Mouse (Mus musculus): Measurements from ENCODE around the gene Rassf1. TPM values are rescaled to one million over a fixed set of nuclear protein-coding genes. Genes with fewer than 3 reads are reported as not detected.

Gene Rassf1
- polyA plus RNA-seq, 1 experiment from 2014 or later, result 45.4 TPM

DNA sequence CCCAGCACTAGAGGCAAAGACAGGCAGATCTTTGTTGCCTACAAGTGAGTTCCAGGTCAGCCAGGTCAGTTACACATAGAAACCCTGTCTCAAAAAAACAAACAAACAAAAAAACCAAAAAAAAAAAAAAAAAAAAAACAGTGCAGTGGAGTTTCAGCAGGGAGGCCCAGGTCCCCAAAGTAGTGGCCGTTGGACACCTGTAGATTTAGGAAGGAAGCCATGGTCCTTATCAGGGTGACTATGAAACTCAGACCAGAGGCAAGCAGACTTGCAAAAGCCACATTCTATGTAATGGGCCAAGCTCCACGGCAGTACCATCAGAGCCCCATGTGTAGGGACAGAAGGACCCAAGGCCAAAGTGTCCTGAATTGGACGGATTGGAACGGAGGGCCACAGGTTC lies 30.2 kb downstream of the Rassf1 start:
- 77% methylated on average over 4 of the region's 4 CpGs for WGBS
- no peak overlapping the region for H3K9ac ChIP-seq (replicated peaks; ENCODE audit: low read depth, low read length)

GRCm38 (mm10) chr9:107582509-107583062 lies 31.2 kb downstream of the Rassf1 start:
- no peak for ATAC-seq
- Histone ChIP-seq H3K27me3 (replicated peaks; ENCODE audit: control insufficient read depth, insufficient read depth, low read length) (no peaks in the 10 kb centered on the region), H3K9ac (replicated peaks; ENCODE audit: low read depth, low read length) (no peak overlapping the region), H3K36me3 (ENCODE audit: control insufficient read depth, insufficient read depth) (no peaks in the 10 kb centered on the region), H3K4me2 (ENCODE audit: low read length) (no peak overlapping the region), H3K4me1 (replicated peaks; ENCODE audit: control insufficient read depth, insufficient read depth, low read length) (peaks cover 29% of the 10 kb centered on the region), H3K9me3 (ENCODE audit: control insufficient read depth, low read length) (no peaks in the 10 kb centered on the region), H3K27ac (ENCODE audit: low read length) (no peak overlapping the region), H3K4me3 (replicated peaks; ENCODE audit: low read length) (no peak overlapping the region)
- 88% methylated on average over 7 of the region's 7 CpGs for WGBS

More for the DNA sequence above, 30.2 kb downstream of the Rassf1 start:
- peak overlapping the region; percentile 99 for H3K4me2 ChIP-seq (ENCODE audit: low read length)
- no peaks in the 10 kb centered on the region for H3K27me3 ChIP-seq (replicated peaks; ENCODE audit: control insufficient read depth, insufficient read depth, low read length)
- H3K36me3 ChIP-seq (ENCODE audit: control insufficient read depth, insufficient read depth), result no peaks in the 10 kb centered on the region
- peak overlapping the region; percentile 74 for H3K4me3 ChIP-seq (replicated peaks; ENCODE audit: low read length)
- H3K9me3 ChIP-seq (ENCODE audit: control insufficient read depth, low read length), result no peaks in the 10 kb centered on the region
- ATAC-seq, result no peak
- H3K4me1 ChIP-seq (replicated peaks; ENCODE audit: control insufficient read depth, insufficient read depth, low read length), result peaks cover 29% of the 10 kb centered on the region
- H3K27ac ChIP-seq (ENCODE audit: low read length), result no peak overlapping the region

DNA sequence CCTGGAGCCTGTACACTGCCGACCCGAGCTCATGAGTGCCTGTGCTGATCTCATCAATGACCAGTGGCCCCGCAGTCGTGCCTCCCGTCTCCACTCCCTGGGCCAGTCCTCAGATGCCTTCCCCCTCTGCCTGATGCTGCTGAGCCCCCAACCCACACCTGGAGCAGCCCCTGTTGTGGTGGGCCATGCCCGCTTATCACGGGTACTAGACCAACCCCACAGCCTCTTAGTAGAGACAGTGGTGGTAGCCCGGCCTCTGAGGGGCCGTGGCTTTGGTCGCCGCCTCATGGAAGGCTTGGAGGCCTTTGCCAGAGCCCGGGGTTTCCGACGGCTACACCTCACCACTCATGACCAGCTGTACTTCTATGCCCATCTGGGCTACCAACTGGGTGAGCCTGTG lies 31.8 kb downstream of the Rassf1 start:
- H3K4me3 ChIP-seq (replicated peaks; ENCODE audit: low read length), result no peak overlapping the region
- ATAC-seq, result no peak
- H3K36me3 ChIP-seq (ENCODE audit: control insufficient read depth, insufficient read depth), result no peaks in the 10 kb centered on the region
- no peak overlapping the region for H3K27ac ChIP-seq (ENCODE audit: low read length)
- peaks cover 32% of the 10 kb centered on the region for H3K4me1 ChIP-seq (replicated peaks; ENCODE audit: control insufficient read depth, insufficient read depth, low read length)
- H3K9me3 ChIP-seq (ENCODE audit: control insufficient read depth, low read length), result no peaks in the 10 kb centered on the region
- no peaks in the 10 kb centered on the region for H3K27me3 ChIP-seq (replicated peaks; ENCODE audit: control insufficient read depth, insufficient read depth, low read length)
- no peak overlapping the region for H3K4me2 ChIP-seq (ENCODE audit: low read length)
- no peak overlapping the region for H3K9ac ChIP-seq (replicated peaks; ENCODE audit: low read depth, low read length)
- 89% methylated on average over 14 of the region's 14 CpGs for WGBS

DNA sequence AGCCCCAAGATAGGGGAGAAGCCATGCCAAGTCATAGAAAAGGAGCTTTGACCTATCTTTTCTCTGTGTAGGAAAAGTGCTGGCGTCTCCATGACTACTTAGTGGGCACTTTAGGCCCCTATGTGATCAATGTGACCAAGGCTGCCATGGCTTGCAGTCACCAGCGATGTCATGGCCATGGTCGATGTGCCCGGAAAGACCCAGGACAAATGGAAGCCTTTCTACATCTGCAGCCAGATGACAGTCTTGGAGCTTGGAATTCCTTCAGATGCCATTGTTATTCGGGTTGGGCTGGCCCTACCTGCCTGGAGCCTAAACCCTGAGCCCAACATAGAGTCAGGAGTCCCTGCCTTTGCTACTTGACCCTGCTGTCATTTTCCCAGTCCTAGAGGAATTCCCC lies 35.1 kb downstream of the Rassf1 start:
- no peaks in the 10 kb centered on the region for H3K27me3 ChIP-seq (replicated peaks; ENCODE audit: control insufficient read depth, insufficient read depth, low read length)
- no peak overlapping the region for H3K4me2 ChIP-seq (ENCODE audit: low read length)
- H3K4me3 ChIP-seq (replicated peaks; ENCODE audit: low read length), result no peak overlapping the region
- WGBS, result 90% methylated on average over 5 of the region's 5 CpGs
- H3K9me3 ChIP-seq (ENCODE audit: control insufficient read depth, low read length), result no peaks in the 10 kb centered on the region
- ATAC-seq, result no peak
- no peak overlapping the region for H3K27ac ChIP-seq (ENCODE audit: low read length)
- no peak overlapping the region for H3K9ac ChIP-seq (replicated peaks; ENCODE audit: low read depth, low read length)
- H3K36me3 ChIP-seq (ENCODE audit: control insufficient read depth, insufficient read depth), result no peaks in the 10 kb centered on the region; the same call in 1 of the 2 replicates
- H3K4me1 ChIP-seq (replicated peaks; ENCODE audit: control insufficient read depth, insufficient read depth, low read length), result peaks cover 17% of the 10 kb centered on the region

DNA sequence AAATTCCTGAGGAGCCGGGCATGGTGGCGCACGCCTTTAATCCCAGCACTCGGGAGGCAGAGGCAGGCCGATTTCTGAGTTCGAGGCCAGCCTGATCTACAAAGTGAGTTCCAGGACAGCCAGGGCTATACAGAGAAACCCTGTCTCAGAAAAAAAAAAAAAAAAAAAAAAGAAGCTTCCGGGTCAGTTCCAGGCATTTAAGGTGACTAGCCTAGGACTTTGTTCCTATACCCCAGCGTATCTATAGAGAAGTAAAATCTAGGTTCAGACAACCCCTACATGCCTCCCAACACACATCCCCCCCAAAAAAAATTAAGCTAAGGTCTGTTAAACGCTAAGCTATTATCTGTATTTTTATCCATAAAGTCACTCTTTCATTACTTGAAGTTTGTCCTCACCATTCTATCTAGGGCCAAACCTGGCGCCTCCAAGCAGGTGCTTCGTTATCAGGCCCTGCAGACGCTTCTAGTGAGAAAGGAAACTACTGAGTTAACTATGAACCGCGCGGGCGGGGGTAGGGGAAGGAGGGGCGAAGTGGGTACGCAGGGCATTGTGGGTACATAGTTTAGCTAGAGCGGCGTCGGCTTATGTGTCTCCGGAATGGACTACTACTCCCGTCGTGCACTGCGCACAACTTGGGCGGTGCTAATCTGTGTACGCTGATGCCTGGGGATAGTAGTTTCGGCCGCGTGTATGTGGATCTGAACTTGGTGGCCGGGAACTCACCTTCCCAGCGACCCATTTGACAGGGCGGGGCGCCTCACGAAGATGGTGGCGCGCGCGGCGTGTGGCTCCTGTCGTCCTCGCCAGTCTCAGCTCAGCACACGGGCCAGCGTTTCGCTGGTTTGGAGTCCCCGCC lies 35.8 kb downstream of the Rassf1 start, which contains the start of gene Ifrd2:
Ifrd2 (plus strand) TSS at position 669 of the 859 bp plus-strand sequence.
- WGBS, result 14% methylated on average over 46 of the region's 46 CpGs

DNA sequence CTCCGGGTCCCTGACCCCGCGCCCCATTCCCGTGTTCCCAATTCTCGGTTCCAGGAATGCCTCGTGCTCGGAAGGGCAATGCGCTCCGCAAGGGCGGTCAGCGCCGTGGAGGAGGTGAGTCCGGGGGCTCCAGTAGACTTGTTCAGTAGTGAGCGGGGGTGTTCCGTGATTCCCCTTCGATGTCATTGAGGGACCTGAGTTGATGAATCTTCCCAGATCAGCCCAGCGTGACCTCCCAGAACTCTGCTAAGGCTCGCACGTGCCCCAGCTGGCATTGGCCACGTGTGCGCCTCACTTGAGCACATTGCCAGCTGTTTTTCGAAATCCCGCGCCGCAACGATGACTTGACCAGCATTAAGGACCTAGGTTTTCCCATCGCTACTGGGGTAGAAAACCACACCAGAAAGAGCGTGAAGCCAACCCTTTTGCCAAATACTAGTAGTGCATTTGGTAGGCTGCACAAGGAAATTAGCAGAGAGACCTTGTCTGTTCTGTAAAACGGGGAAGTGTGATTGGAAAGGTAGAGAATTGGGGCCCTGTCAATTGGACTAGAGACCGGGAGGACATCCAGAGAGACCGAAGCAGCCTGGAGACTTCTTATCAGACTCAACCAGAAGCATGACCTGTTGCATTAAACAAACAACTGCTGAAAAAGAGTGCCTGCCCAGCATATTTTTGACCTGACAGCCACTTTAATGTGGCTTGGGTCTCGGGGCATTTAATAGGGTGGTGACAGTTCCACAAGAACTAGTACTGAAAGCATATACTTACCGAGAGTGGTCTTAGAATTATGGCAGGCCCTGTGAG lies 36.7 kb downstream of the Rassf1 start:
- no peak for ATAC-seq
- no peaks in the 10 kb centered on the region for H3K9me3 ChIP-seq (ENCODE audit: control insufficient read depth, low read length)
- WGBS, result 5% methylated on average over 33 of the region's 33 CpGs

More for the DNA sequence above, 35.8 kb downstream of the Rassf1 start, which contains the start of gene Ifrd2:
- H3K27ac ChIP-seq (ENCODE audit: low read length), result no peak within 1 kb of the TSS
- H3K4me3 ChIP-seq (replicated peaks; ENCODE audit: low read length), result peak within 1 kb of the TSS; percentile 87
- H3K9ac ChIP-seq (replicated peaks; ENCODE audit: low read depth, low read length), result peak within 1 kb of the TSS; percentile 71
- peak; percentile 99 for ATAC-seq
- peaks cover 5% of the 10 kb centered on the region for H3K36me3 ChIP-seq (ENCODE audit: control insufficient read depth, insufficient read depth)
- peaks cover 11% of the 10 kb centered on the region for H3K4me1 ChIP-seq (replicated peaks; ENCODE audit: control insufficient read depth, insufficient read depth, low read length)
- H3K9me3 ChIP-seq (ENCODE audit: control insufficient read depth, low read length), result no peaks in the 10 kb centered on the region
- no peaks in the 10 kb centered on the region for H3K27me3 ChIP-seq (replicated peaks; ENCODE audit: control insufficient read depth, insufficient read depth, low read length)
- H3K4me2 ChIP-seq (ENCODE audit: low read length), result peak within 1 kb of the TSS; percentile 96

GRCm38 (mm10) chr9:107590058-107590772 lies 38.9 kb downstream of the Rassf1 start:
- Histone ChIP-seq H3K4me2 (ENCODE audit: low read length) (no peak overlapping the region), H3K27ac (ENCODE audit: low read length) (no peak overlapping the region), H3K27me3 (replicated peaks; ENCODE audit: control insufficient read depth, insufficient read depth, low read length) (no peaks in the 10 kb centered on the region), H3K4me3 (replicated peaks; ENCODE audit: low read length) (no peak overlapping the region), H3K36me3 (ENCODE audit: control insufficient read depth, insufficient read depth) (peaks cover 5% of the 10 kb centered on the region), H3K9me3 (ENCODE audit: control insufficient read depth, low read length) (no peaks in the 10 kb centered on the region), H3K9ac (replicated peaks; ENCODE audit: low read depth, low read length) (no peak overlapping the region), H3K4me1 (replicated peaks; ENCODE audit: control insufficient read depth, insufficient read depth, low read length) (peaks cover 11% of the 10 kb centered on the region)
- WGBS, result 86% methylated on average over 25 of the region's 25 CpGs
- ATAC-seq, result no peak

More for the DNA sequence above, 36.7 kb downstream of the Rassf1 start:
- peaks cover 11% of the 10 kb centered on the region for H3K4me1 ChIP-seq (replicated peaks; ENCODE audit: control insufficient read depth, insufficient read depth, low read length)
- H3K36me3 ChIP-seq (ENCODE audit: control insufficient read depth, insufficient read depth), result peaks cover 5% of the 10 kb centered on the region
- H3K4me2 ChIP-seq (ENCODE audit: low read length), result peak overlapping the region; percentile 96
- no peaks in the 10 kb centered on the region for H3K27me3 ChIP-seq (replicated peaks; ENCODE audit: control insufficient read depth, insufficient read depth, low read length)
- peak overlapping the region; percentile 87 for H3K4me3 ChIP-seq (replicated peaks; ENCODE audit: low read length)
- no peak overlapping the region for H3K27ac ChIP-seq (ENCODE audit: low read length)
- peak overlapping the region; percentile 71 for H3K9ac ChIP-seq (replicated peaks; ENCODE audit: low read depth, low read length)

- WGBS, result 94% methylated on average over 6 of the region's 6 CpGs
Measured at GRCm38 (mm10) chr9:107590773-107591060, 39.4 kb downstream of the Rassf1 start.

More at GRCm38 (mm10) chr9:107590773-107591060, 39.4 kb downstream of the Rassf1 start:
- Histone ChIP-seq H3K4me2 (ENCODE audit: low read length) (no peak overlapping the region), H3K9ac (replicated peaks; ENCODE audit: low read depth, low read length) (no peak overlapping the region), H3K4me1 (replicated peaks; ENCODE audit: control insufficient read depth, insufficient read depth, low read length) (peaks cover 11% of the 10 kb centered on the region), H3K4me3 (replicated peaks; ENCODE audit: low read length) (no peak overlapping the region), H3K9me3 (ENCODE audit: control insufficient read depth, low read length) (no peaks in the 10 kb centered on the region), H3K27me3 (replicated peaks; ENCODE audit: control insufficient read depth, insufficient read depth, low read length) (no peaks in the 10 kb centered on the region), H3K27ac (ENCODE audit: low read length) (no peak overlapping the region), H3K36me3 (ENCODE audit: control insufficient read depth, insufficient read depth) (peaks cover 5% of the 10 kb centered on the region)
- ATAC-seq, result no peak

Data from forebrain, embryonic 16.5 days (tissue).